Mouse (Mus musculus): ENCODE measurements around the gene Tirap. TPM values are rescaled to one million over a fixed set of nuclear protein-coding genes. Genes with fewer than 3 reads are reported as not detected.
"Not testable (repeated sequence)": the region's sequence is repeated elsewhere in the genome, so short reads cannot be mapped to it uniquely, and the experiment has no call there.

Tirap gene
- polyA plus RNA-seq, 1 experiment from 2014 or later: 3.8 TPM

DNA sequence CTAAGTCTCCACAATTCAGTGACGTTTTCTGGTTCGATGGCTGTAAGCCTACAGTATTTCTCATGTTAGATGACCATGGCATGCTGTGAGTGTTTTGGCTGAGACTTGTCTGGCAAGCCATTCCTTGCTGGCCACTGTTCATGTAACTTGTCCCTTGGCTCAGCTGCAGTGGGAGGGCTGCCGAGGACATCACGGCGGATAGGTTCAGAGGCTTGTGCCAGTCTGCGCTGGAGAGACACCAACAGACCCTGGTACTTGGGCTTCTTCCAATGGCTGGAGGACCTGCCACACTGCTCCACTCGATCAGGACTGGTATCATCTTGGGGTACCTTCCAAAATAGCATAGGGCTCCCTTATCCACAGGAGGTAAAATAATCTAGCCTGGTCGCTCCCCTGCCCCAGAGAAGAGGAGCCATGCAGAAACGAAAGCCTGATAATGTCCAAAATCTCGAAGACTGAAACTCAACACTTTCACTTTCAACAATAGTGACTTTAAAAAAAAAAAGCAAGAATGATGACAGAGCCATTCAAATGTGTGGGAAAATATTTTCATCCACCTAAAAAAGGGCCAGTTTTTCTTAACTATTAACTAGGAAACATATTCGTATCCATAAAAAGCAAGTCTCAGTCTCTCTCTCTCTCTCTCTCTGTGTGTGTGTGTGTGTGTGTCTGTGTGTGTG, 36.9 kb downstream of the Tirap start:
- ATAC-seq (replicated peaks): no peak
- H3K27me3 ChIP-seq: no peaks in the 10 kb centered on the region
- H3K9me3 ChIP-seq: no peaks in the 10 kb centered on the region
- no peaks in the 10 kb centered on the region for H3K36me3 ChIP-seq
- H3K9ac ChIP-seq (replicated peaks): no peak overlapping the region
- H3K4me1 ChIP-seq: peaks cover 14% of the 10 kb centered on the region
- no peak overlapping the region for H3K4me2 ChIP-seq (replicated peaks)
- no peak overlapping the region for H3K4me3 ChIP-seq
- H3K27ac ChIP-seq (replicated peaks): no peak overlapping the region
- 75% methylated on average over 11 of the region's 11 CpGs for WGBS

DNA sequence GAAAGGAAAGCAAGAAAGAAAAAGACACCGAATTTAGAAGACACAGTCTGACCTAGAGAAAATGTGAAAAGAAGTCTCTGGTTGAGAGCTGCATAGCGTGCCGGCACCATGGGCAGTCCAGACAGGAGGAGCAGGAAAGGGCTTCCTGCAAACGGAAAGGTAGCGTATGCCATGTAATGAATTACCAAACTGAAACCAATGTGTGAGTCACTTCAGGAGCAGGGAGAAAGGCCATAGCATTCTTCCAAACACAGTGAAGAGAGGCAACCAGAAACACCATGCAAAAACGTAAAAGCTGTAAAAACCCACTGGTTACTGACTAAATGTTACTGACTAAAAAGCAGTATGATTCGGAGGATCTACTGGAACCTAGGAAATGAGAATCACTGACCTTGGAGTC, 38.4 kb downstream of the Tirap start:
- Histone ChIP-seq H3K4me3 (no peak overlapping the region), H3K4me1 (peaks cover 7% of the 10 kb centered on the region; the same call in 1 of the 2 replicates), H3K9me3 (no peaks in the 10 kb centered on the region), H3K36me3 (no peaks in the 10 kb centered on the region), H3K9ac (replicated peaks) (no peak overlapping the region), H3K27ac (replicated peaks) (no peak overlapping the region), H3K27me3 (no peaks in the 10 kb centered on the region), H3K4me2 (replicated peaks) (no peak overlapping the region)
- no peak for ATAC-seq (replicated peaks)
- WGBS: 89% methylated on average over 7 of the region's 7 CpGs

DNA sequence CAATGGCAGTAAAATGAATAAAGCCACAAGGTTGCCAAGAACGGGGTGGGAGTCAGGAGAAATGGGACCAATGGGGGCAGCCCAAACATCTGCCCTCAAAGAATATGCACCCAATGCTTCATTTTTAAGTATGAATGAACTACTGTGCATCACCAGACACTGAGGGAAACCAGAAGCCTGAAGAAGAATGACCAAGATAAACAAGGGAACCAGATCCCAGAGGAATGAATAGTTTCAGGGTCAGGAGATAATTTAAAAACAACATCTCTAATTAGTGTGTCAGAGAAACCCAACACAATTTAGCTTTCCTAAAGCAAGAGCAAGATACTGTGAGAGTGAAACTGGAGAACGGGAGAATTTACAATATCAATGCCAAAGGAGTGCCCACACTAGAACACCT, 39.4 kb downstream of the Tirap start:
- Histone ChIP-seq H3K4me3 (no peak overlapping the region), H3K4me1 (0 out of 2 replicates have a peak, but pooled peaks cover 3% of the 10 kb centered on the region), H3K36me3 (no peaks in the 10 kb centered on the region), H3K27me3 (no peaks in the 10 kb centered on the region), H3K9me3 (no peaks in the 10 kb centered on the region), H3K27ac (replicated peaks) (no peak overlapping the region), H3K4me2 (replicated peaks) (no peak overlapping the region), H3K9ac (replicated peaks) (no peak overlapping the region)
- no peak for ATAC-seq (replicated peaks)
- 81% methylated on average over 2 of the region's 2 CpGs for WGBS

DNA sequence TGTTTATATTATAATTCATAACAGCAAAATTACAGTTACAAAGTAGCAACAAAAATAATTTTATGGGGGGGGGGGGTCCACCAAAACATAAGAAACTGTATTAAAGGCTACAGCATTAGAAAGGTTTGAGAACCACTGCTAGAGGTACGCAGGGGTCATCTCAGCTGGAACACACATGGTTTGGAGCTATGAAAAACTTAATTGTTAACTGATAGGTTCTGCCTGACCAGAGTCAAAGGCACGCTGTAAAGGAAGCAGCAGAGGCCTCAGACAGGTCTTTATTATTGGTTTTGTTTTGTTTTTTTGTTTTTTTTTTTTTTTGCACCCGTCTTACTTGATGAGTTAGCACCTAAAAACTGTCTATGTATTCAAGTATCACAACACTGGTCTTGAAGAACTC, 41.6 kb downstream of the Tirap start:
- Histone ChIP-seq H3K4me1 (0 out of 2 replicates have a peak, but pooled peaks cover 3% of the 10 kb centered on the region), H3K9ac (replicated peaks) (no peak overlapping the region), H3K4me2 (replicated peaks) (no peak overlapping the region), H3K36me3 (no peaks in the 10 kb centered on the region), H3K4me3 (no peak overlapping the region), H3K27me3 (no peaks in the 10 kb centered on the region), H3K9me3 (no peaks in the 10 kb centered on the region), H3K27ac (replicated peaks) (no peak overlapping the region)
- 82% methylated on average over 3 of the region's 3 CpGs for WGBS
- ATAC-seq (replicated peaks): no peak

DNA sequence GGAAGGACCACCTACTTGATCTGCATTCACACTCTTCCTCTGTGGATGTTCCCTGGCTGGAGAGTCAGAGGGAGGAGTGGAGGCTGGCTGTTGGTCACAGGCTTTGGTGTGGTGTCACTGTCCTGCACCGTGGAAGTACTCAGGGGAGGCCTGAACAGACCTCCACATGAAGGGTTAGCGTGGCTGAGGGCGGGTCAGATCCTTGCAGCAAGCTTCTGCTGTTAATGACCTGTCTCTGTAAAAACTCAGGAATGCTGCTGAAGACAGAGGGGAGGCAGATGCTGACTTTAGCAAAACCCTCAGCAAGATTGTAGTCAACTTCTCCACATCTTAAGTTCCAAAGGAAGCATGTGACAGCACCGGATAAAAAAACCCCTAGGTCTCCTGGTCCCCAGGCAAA, 43.2 kb downstream of the Tirap start:
- Histone ChIP-seq H3K9ac (replicated peaks) (no peak overlapping the region), H3K4me1 (0 out of 2 replicates have a peak, but pooled peaks cover 3% of the 10 kb centered on the region), H3K4me3 (no peak overlapping the region), H3K9me3 (no peaks in the 10 kb centered on the region), H3K4me2 (replicated peaks) (no peak overlapping the region), H3K27ac (replicated peaks) (no peak overlapping the region), H3K27me3 (no peaks in the 10 kb centered on the region), H3K36me3 (no peaks in the 10 kb centered on the region)
- WGBS: 90% methylated on average over 4 of the region's 4 CpGs
- no peak for ATAC-seq (replicated peaks)

DNA sequence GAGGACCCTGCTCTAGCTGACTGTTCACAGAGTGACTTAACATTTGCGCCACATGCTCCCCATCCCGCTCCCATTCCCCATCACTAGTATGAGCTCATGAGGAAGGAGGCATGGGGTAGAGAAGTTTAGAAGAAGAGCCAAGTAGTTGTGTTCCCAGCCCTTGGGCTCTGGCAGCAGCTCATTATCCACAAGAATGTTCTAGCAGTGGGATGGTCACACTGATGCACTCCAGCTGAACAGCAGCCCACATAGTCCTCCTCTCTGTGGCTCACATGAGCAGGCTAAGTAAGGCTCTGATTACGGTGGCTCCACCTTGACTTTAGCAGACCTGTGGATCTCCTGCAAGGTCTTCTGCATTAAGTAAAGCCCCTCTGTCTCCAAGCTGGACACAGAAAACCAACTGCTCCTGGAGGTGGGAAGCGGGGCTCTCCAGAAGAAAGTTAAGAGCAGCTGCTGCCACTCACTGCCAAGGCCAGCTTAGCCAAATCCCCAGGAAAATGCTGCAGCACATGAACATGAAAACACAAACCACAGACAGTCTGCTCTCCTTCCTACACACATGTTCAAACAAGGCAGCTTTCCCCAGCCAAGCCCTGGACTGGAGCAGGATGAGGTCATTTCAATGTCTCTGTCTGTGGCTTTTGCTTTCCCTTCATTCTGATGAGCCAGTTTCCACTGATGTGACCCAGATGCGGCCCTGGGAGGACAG, 43.9 kb downstream of the Tirap start:
- ATAC-seq (replicated peaks): no peak
- no peak overlapping the region for H3K9ac ChIP-seq (replicated peaks)
- no peak overlapping the region for H3K4me3 ChIP-seq
- no peak overlapping the region for H3K4me2 ChIP-seq (replicated peaks)
- H3K4me1 ChIP-seq: no peaks in the 10 kb centered on the region
- H3K27ac ChIP-seq (replicated peaks): no peak overlapping the region
- H3K9me3 ChIP-seq: no peaks in the 10 kb centered on the region
- WGBS: 96% methylated on average over 5 of the region's 5 CpGs
- no peaks in the 10 kb centered on the region for H3K27me3 ChIP-seq
- H3K36me3 ChIP-seq: no peaks in the 10 kb centered on the region

DNA sequence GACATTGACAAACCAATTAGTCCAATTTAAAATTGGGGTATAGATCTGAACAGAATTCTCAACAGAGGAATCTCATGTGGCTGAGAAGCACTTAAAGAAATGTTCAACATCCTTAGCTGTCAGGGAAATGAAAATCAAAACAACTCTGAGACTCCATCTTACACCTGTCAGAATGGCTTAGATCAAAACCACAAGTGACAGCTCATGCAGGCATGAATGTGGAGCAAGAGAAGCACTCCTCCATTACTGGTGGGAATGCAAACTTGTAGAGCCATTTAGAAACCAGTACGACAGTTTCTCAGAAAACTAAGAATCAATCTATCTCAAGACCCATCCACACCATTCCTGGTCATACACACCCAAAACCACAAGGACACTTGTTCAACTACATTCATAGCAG, 47.2 kb downstream of the Tirap start:
- Histone ChIP-seq H3K4me2 (replicated peaks) (no peak overlapping the region), H3K9me3 (no peaks in the 10 kb centered on the region), H3K4me1 (no peaks in the 10 kb centered on the region), H3K27me3 (no peaks in the 10 kb centered on the region), H3K36me3 (no peaks in the 10 kb centered on the region), H3K27ac (replicated peaks) (no peak overlapping the region), H3K9ac (replicated peaks) (no peak overlapping the region), H3K4me3 (no peak overlapping the region)
- ATAC-seq (replicated peaks): no peak
- 85% methylated on average over 1 of the region's 1 CpGs for WGBS

DNA sequence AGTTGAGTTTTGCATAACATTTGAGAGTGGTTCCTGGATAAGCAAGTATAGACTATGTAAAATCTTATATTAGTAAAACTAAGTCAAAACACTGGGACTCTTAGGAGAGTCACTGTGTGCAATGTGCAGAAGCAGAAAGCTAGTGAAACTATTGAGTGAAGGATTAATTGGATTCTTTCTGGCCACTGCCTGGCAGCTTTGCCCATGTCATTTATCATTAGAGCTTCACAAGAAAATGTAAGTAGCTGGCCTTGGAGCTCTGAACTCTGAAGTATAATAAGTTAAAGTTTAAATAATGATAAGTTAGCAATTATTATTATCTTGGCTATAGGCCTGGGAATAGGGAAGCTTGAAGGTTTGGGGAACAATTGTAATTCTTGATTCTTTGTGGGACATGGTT, 51.3 kb downstream of the Tirap start:
- not testable (repeated sequence) for H3K4me1 ChIP-seq

DNA sequence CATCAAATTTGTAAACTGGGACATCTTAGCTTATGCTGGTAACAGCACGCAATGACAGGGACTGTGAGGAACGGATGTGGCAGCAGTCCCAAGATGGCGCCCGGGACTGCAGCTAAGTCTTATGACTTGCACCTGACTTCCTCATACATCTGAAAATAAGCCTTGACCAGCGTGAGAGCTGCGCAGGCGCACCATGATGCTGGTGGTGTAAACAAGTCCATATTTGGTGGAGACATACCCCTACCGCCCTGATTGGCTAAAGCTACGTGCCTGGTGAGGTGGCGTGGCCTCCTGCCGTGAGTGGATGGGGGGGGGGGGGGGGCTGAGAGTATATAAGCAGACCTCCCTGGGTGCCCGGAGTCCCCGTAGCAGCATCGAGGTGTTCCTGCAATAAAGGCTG, 52.8 kb downstream of the Tirap start:
- 97% methylated on average over 14 of the region's 14 CpGs for WGBS
- H3K4me1 ChIP-seq; H3K4me3 ChIP-seq; H3K36me3 ChIP-seq; H3K9ac ChIP-seq (replicated peaks); H3K27ac ChIP-seq (replicated peaks); ATAC-seq (replicated peaks); H3K9me3 ChIP-seq; H3K4me2 ChIP-seq (replicated peaks); H3K27me3 ChIP-seq: not testable (repeated sequence)

More for the DNA sequence above, 51.3 kb downstream of the Tirap start:
- H3K9ac ChIP-seq (replicated peaks); H3K27ac ChIP-seq (replicated peaks); H3K4me2 ChIP-seq (replicated peaks); H3K27me3 ChIP-seq; ATAC-seq (replicated peaks); H3K9me3 ChIP-seq; H3K36me3 ChIP-seq; H3K4me3 ChIP-seq: not testable (repeated sequence)

DNA sequence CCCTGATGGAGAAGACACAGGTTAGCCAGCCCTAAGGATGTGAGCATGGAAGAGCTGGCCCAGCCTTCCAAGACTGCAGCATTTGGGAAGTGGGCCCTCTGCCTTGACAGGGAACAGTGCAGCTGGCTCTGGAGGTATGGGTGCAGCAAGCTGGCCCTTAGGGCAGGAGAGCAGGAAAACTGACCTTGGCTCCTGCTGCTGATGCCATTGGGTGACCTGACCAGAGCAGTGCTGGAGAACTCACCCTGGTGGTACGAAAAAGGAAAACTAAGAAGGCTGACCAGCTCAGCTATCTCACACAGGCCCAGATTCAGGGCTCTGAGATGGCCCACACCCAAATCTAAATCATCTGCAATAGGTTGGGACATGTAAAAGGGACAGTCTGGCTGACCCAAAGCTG, 54.3 kb downstream of the Tirap start:
- Histone ChIP-seq H3K9ac (replicated peaks) (no peak overlapping the region), H3K4me1 (no peaks in the 10 kb centered on the region), H3K4me2 (replicated peaks) (no peak overlapping the region), H3K9me3 (no peaks in the 10 kb centered on the region), H3K27ac (replicated peaks) (no peak overlapping the region), H3K4me3 (no peak overlapping the region), H3K36me3 (no peaks in the 10 kb centered on the region), H3K27me3 (no peaks in the 10 kb centered on the region)
- 100% methylated on average over 1 of the region's 1 CpGs for WGBS
- ATAC-seq (replicated peaks): no peak

DNA sequence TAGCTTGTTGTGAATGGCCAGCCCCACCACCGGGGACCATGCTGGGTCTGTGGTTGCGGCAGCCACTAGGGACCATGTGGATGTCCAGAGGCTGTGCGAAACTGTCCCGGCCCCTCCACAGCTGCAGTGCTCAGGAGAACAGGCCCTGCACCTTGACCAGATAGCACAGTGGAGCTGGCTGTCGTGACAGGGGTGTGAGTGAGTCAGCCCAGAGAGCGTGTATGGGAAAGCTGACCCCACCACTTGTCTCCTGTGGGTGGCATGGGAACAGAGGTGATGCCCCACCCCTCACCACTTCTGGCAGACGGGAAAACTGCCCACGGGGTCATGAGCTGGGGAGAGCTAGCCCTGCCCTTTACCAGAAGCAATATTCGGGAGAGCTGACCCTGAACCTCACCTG, 55.0 kb downstream of the Tirap start:
- Histone ChIP-seq H3K9me3 (no peaks in the 10 kb centered on the region), H3K36me3 (no peaks in the 10 kb centered on the region), H3K4me1 (no peaks in the 10 kb centered on the region), H3K4me3 (no peak overlapping the region), H3K27ac (replicated peaks) (no peak overlapping the region), H3K9ac (replicated peaks) (no peak overlapping the region), H3K27me3 (no peaks in the 10 kb centered on the region), H3K4me2 (replicated peaks) (no peak overlapping the region)
- 94% methylated on average over 9 of the region's 9 CpGs for WGBS
- ATAC-seq (replicated peaks): no peak

DNA sequence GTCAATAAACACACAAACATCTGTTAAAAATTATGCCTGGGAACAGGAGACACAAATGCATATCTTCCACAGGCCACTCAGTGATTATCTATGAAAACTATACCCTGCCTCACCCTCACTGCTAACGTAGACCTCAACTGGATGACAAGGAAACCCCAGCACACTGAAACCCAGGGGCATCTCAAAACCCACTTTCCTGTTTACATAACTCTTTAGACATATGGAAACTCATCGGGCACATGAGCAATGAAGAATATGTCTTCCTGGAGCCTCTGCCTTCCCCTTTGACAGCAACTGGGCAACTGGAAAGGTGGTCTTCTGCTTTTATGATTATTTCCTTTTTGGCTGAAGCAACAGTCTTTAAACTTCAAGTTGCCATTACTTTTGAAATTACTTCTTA, 57.9 kb downstream of the Tirap start:
- Histone ChIP-seq H3K4me2 (replicated peaks) (no peak overlapping the region), H3K4me3 (no peak overlapping the region), H3K36me3 (no peaks in the 10 kb centered on the region), H3K4me1 (no peaks in the 10 kb centered on the region), H3K9ac (replicated peaks) (no peak overlapping the region), H3K27ac (replicated peaks) (no peak overlapping the region), H3K27me3 (no peaks in the 10 kb centered on the region), H3K9me3 (no peaks in the 10 kb centered on the region)
- WGBS: 97% methylated on average over 2 of the region's 2 CpGs
- ATAC-seq (replicated peaks): no peak

Data from forebrain, embryonic 15.5 days (tissue).